Mouse (Mus musculus) CD8-positive naive resting alpha-beta T cell, adult 2 months (primary cell): Measurements from ENCODE around the gene Dcx.

ENCODE experiments used
- DNase-seq, 2 experiments: peaks; one replicate each; pipeline ENCODE4 v3.0.0; 2022; ENCODE audit warnings: low read depth in 2 of 2, low spot score in 2 of 2

Gene Dcx

DNA sequence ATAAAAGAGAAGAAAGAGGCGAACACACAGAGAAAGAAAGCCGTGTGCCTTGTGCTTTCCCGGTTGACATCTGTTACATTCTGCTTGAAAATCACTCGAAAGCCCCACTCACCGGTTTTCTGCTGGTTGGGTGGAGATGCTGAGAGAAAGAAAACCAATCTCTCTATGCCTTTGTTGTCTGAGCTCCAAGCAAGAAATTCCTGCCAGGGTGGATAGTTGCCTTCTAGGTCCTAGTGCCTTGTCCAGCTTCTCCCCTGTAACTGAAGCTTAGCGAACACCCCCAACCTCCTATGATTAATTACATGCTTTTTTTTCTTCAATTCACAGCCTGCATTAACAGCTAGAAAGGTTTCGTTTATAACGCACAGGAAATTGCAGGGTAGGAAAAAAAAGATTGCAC lies at the start of gene Dcx:
Dcx (minus strand) TSS at position 354 of the 400 bp plus-strand sequence.
- DNase-seq, result no peak

DNA sequence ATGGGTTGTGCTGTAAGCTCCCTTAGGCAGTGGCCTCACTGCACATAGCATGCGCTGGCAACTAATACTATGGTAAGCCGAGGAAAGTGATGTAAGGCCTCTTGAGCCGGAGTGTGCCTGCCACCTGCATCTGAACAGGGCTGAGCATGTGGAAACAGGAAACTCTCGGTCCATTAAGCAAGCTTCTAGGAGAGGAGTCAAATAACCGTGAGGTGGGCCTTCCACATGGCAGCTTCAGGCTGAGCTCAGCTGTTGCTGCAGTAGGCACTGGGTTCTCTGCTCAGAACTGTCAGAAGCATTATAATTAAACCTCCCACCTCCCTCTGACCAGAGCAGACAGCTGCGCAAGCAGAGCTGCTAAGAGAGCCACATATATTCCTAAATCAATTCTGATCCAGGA lies 33.1 kb upstream of the Dcx start:
- DNase-seq, result no peak

DNA sequence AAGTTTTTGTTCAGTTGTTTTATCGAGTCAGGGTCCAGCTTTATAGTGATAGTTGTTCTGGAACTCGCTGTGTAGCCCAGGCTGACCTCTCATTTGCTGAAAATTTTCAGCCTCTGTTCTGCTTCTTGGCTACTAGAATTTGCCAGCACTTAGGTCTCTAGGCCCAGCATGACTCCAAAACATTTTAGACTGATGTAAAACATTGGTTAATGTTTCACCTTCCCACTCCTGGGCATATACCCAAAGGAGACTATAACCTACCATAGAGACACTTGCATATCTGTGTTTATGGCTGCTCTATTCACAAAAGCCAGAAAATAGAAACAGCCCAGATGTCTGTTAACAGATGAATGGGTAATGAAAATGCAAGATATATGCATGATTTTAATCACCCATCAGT lies 560 bp upstream of the Dcx start:
- no peak for DNase-seq

DNA sequence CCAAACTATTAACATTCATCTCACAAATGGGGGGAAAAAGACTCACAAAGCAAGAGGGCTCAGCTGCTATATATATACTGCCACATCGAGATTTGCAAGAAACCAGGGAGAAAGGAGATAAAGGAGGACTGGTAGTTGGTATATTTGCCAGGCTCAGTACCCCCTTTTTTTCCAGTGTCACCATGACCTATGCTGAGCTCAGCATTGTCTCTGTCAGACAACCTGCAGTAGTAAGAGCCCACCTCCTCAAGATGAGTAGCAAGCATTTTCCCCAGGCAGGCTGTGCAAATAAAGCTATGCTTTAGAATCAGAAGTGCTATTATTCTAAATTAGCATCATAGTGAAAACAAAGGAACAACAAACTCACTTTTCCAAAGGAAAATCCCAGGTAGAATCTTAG lies 581 bp downstream of the Dcx start:
- DNase-seq, result no peak

DNA sequence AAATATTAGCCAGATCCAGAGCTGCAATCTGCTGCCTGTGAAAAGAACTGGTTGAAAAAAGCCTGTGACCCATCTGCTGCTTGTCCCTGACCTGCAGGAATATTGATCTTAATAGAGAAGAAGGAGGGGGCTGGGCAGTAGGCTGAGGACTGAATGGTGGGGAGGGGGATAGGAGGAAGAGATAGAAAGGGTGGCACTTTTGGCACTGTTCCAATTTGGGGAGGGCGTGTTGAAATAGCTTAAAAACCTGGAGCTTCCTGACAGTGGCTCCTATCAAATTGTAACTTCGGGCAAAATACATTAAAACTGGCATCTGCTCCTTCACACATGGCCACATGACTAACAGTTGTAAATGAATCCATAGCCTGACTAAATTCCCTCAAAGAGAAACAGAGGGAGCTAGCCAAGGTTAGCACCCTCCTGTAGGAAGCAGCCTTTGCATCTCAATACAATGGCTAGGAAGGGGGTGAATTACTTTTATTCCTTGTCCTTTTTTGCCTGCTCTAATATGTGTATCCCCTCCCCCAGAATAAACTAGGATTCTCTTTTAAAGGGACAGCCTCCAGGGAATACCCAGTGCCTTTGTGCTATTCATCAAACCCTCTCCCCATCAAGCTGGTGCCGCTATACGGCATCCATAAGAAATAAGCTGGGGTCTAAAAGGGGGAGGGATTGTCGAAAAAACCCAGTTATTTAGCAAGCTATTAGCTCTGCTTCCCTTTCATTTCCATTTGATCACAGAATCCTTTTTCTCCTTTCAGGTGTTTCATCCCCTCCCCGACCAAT lies 1.5 kb downstream of the Dcx start:
- no peak for DNase-seq

DNA sequence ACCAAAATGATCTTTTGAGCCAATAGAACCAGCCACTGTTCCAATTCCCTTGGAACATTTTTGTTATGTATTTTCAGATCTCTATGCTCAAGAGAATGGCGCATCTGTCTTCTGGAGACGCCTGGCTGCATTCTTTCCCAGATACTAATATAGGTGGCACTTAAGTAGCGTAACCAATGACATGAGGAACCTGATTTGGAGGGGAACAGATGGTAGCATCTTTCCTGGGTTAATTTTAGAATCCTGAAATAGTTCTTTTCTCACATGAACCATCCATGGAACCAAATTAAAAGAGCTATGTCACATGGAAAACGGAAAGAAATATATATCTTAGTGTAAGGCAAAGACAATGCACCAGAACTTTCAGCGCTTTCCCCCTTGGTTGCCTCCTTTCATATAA lies 11.0 kb downstream of the Dcx start:
- DNase-seq, result no peak

DNA sequence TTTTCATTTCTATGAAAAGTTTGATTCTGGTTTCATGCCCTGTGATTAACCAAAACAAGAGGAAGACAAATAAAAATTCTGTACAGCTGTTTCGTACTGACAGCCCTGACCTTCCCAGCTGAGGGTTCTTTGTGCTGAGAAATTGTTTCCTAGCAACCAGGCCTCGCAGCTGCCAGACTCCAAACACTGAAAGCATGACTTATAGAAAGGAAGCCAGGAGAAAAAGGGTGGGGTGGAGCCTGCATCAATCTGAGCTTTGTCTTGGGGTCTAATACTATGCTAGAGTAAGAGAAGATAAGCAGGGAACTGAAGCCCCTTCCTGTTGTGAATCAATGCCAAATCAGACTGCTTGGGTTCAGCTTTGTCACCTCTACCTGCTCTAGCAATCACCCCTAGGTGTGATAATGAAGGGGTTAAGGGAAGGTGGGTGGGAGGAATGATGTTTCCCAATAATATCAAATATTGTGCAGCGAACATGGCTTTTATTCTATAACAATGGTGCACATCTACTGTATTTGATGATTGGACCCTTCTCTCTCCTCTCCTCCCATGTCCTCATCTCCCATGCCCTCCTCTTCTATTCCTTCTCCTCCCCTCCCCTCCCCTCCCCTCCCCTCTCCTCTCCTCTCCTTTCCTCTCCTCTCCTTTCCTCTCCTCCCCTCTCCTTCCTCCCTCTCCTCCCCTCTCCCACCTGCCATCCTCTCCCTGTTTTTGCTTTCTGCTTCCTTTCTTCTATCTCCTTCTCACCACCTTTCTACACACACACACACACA lies 26.2 kb downstream of the Dcx start:
- DNase-seq, result no peak

DNA sequence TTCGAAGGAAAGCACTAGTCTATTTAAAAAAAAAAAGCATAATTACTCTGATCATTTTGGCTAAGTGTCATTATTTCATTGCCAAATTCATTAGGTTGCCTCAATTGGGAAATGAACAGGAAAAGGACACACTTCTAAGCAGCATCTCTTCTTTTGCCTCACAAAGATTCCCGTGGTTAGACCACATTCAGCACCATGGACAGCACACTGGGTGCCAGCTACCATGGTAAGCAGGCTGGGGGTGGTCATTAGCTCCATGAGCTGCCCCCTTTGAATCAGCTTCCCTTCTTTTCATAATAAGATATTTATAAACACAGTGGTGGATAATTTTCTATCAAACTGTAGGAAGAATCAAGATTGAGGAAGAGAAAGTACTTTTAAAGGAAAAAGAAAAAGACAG lies 28.4 kb downstream of the Dcx start:
- DNase-seq, result no peak

DNA sequence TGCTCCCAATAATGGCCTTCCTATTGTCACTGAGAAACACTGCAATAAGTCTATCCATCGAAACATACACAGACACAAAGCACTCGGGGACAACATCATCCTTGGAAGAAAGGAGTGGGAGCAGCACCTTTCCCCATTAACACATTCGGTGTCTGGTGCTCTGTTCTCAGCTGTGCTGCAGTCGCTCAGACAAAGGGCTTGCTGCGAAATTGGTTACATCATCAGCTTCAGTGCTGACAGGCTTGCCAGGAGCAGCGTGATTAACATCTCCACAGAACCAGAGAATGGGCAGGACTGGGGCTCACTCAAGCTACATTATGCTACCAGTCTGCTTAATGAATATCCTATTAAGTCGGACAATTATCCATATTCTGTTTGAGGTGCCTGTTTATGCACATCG lies 30.8 kb downstream of the Dcx start:
- no peak for DNase-seq

DNA sequence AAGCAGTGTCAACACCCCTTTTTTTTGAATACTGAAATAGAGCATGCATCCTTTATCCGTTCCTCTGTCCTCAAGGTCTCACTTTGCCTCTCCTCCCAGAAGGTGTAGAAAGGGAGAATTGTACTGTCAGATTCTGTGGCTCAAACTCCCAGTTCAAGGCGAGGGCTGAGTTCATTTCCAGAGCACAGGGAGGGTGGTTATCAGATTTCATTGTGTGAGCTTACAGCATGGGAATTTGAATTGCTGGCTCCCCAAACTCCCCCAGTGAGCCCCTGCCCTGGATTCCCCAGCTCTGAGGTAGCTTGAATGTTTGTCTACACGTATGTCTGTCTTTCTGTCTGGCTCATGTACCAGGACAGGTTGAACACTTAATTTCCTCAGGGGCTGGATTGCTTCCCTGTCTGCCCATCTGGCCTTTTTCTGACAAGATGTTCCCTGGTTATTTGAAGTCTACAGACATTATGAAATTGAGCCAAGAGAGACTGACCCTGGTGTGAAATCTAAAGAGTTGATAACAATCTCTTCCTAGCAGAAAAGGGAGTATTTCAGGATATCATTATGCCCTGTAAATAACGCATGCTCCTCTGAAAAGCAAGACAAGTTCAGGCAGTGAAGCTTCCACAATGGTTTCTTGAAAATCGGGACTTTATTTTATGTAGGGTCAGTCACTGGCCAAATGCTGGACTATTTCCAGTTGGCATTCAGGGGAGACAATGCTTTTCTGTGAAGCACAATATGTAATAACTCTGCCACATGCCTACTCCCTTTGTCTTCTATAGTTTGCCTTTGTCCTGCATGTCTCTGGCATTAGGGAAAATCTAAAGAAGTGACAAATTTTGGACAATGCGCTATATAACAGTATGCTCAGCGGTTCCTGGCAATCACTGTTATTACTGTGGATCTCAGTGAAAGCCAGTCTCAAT lies 35.5 kb downstream of the Dcx start:
- DNase-seq, result no peak

DNA sequence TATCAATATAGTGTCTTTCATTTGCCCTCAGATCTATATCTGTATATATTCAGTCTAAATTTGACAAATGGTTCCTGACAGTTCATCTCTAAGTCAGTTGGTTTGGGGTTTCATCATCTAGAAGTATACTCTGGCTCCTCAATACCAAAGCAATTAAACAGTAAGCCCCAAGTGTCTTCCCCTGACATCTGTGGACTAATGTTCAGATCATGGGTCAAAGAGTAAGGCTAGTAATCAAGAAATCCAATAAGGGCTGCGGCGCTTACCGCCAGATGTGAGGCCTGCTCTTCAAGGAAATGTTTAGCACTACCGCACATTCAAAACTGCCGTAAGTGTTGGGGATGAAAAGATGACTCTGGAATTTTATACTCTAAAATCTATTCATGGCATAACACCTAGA lies 36.2 kb downstream of the Dcx start:
- DNase-seq, result no peak

DNA sequence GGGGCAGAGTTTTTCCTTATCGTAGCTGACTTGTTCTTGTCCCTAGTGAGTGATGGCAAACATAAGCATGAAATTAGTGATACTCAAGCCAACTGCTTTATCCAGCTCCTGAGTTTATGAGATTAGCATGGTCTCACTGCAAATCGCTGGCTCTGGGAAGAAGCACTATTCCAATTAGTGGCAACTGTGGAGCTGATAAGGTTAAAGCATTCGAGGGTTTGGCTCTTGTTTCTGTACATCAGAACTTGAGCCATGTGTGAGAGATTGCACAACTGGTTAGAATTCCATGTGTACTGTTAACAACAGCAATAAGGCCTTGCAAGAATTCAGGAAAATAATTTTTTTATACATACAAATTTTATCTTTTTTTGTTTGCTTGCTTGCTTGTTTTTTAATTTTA lies 39.9 kb downstream of the Dcx start:
- DNase-seq, result no peak

DNA sequence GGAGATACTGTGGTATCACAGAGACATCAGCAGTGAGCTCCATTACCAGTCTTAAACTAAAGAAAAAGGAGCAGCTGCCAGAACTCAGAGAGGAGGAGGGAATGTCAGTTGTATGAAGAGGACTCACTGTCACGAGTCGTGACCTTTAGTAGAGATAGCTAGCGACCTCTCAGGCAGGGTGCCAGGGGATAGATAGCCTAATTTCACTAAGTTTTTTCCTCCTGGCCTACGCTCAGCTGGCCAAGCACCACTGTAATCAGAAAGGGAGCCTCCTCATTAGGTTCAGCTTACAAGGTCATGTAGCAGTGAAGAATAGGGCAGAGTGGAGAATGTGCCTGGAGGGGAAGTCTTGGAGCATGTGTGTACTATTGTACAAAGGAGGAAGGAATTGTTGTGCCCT lies 47.3 kb downstream of the Dcx start:
- DNase-seq, result no peak

DNA sequence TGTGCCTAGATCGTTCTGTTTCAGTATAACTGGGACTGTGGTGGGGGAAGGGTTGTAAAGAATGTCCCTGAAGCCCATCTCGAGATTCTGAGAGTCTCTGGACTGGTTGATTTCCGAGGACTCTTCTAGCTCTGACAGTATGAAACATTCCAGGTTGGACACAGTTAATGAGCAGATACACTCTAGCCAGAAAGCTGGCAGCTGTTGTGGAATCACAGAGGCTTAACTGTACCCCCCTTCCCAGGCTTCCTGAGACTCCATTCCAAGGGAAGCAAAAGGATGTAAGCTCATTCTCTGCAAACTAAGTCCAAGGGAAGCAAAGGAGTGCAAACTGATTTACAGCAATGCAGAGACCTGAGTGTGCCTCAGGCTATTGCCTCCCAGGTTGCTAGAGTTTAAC lies 48.2 kb downstream of the Dcx start:
- no peak for DNase-seq

DNA sequence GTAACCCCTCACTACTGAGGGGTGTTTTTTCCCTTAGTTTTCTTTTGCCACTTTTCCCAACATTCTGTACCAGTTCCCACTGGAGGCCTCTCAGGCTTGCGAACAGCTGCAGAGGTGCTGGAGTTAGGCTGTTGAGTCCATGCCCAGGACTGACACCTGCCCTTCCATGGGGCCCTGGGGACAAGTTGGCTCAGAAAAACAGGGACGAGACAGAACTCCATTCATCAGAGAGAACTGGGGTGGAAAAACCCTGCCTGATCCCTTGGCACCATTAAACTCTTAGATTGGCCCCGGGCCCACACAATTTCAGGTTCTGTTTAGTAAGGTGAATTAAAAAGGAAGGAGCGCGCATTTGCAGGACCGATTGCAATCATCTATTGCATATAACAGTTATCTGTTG lies 48.8 kb downstream of the Dcx start:
- no peak for DNase-seq

DNA sequence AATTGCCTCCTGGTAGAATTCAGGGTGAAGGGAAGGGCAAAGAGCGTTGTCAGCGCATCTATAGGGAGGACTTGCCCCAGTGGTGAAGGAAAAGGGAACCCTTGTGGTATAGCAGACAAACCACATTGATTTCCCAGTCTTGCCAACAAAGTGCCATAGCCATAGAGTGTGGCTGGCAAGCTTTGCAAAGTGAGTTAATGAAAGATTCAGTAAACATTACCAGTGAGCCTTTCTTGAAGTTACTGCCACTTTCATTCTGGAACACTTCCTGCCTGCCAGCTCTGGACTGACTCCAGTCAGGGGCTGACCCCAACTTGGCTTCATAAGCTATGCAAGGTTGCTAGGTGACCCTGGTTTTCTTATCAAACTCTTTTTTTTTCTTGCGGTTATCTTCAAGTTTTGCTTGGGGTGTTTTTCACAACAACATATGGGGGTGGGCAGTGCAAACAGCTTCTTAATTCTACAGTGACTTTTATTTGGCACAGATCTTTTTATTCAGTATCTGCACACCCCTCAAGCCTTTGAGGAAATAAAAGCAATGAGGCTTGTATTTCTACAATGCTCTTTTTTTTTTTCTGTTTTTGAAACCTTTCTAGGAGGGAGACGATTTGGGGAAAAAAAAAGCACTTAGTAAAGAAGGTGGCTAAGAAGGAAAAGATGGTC lies 51.2 kb downstream of the Dcx start:
- no peak for DNase-seq

DNA sequence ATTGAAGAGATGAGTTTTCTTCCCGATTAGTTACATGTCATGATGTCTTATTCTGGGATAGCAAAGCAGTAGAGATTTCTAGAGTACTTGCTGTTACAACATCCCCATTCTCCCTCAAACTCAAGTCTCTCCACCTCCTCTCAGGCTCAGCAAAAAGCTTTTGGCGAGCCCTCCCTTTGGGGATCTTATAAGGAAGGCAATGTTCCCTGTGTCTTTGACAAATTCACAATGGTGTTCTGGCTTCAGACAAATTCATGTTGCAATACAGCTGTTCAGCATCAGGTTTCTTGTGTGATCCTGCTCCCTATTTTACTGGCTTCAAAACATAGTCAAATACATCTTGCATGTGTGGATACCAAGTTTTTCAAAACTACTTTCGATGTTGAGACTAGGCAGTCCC lies 53.5 kb downstream of the Dcx start:
- no peak for DNase-seq

DNA sequence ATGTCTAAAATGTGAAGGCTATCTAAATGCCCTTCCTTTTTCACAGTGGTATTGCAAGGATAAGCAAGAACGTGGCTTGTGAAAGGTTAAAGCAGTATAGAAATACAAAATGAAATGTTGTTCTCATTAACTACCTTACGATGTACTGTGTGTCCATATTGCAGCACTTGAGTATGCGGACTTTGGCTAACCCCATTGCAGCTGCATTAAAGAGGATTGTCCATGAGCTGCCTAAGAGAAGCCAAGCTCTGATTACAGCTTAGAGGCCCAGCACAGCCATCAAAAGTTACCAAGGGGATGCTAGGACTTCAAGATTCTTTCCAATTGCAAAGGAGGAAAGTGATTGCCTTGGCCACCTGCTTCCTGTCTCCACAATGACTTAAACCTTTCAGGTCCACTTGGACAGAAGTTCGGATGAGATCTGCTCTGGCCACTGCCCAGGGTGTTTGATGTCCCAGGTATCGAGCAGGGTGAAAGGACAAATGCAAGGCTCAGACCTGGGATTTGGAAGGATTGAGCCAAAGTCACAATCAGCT lies 65.9 kb downstream of the Dcx start:
- no peak for DNase-seq

DNA sequence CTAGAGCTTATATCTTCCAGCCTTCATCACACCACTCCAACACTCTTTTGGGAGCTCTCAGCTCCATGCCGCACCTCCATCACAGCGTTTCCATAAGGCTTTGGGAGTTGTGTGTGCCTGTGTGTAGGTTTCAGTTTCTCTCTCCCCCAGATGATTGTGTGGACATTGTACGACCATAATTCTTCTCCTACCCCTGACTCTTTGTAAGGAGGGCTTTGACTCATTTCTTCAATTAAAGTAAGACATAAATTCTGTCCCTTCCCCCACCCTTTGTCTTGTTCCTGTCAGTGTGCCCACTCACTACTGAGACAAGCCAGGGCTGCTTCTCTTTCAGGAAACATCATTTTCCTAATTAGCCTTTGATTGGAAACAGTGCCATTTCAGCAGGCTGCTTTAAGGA lies 81.8 kb downstream of the Dcx start:
- no peak for DNase-seq

DNA sequence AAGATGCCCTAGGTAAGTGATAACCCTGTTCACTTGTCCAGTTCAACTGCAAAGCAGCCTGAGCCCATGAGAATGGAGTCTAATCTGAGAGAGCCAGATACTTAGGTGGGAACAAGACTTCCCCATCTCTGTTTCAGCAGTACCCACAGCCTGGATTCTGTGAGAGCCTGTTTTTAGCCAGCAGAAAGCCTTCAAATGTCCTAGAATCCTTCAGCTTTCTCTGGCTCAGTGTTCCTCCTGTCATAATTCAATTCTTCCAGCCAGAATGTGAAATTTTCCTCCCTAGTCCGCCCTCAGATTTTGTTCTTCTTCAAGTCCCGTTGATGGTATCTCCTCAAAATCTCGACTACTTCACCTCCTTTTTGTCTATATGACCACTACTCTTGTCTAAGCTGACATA lies 83.1 kb downstream of the Dcx start:
- no peak for DNase-seq

DNA sequence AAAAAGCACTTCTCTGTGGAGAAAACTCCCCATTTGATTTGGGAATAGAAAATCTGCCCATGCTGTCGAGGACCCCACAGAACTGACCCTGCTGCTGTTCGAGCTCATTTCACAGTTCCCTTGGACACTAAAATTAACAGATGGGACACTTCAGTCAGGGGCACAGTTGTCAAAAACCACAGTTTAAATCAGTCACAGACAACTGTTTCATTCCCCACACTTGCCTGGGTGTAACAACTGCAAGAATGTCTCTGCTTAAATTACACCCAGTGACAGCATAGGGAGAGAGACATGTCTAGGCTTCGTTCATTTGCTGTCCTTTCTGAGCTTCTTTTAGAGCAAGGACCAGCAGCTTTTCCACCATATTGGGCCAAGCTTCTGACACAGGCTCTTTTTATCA lies 86.5 kb downstream of the Dcx start:
- DNase-seq, result no peak
